Mouse (Mus musculus) left cerebral cortex, postnatal 10 days (tissue): Measurements from ENCODE around the gene Rogdi. TPM values are rescaled to one million over a fixed set of nuclear protein-coding genes. Genes with fewer than 3 reads are reported as not detected.

Experiments used
- DNase-seq, 2 experiments: peaks; one replicate each; pipeline ENCODE4 v3.0.0; 2021 to 2022; ENCODE audit warnings: low spot score in 2 of 2, mixed read lengths in 1 of 2; ENCODE audit errors: extremely low spot score in 1 of 2
- intact Hi-C: fragments of 180-260 bp; cut with DNase I; formaldehyde crosslinking; loops from one replicate; pipeline ENCODE4 v1.15.1; 2025
- total RNA-seq, 2 experiments: library from RNA; stranded (reverse); gene quantifications; 2 replicates each; pipeline ENCODE4 v1.2.3; 2021

Gene Rogdi
- total RNA-seq, 2 experiments from 2014 or later = 150 to 160 TPM

DNA sequence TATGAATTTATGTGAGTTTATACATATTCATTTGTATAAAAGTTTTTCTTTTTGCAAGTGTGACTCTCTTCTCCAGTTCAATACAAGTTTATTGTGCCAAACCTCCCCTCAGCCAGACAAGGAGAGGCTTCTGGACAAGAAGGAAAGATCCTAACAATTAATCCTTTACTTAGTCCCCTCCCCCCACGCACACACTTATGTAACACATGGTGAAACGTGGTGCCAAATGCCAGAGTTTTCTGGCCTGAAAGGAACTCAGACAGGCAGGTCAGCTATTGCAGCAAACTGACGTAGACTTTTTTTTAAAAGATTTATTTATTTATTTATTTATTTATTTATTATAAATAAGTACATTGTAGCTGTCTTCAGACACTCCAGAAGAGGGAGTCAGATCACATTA, 12.7 kb downstream of the Rogdi start:
- DNase-seq = no peak
- intact Hi-C loops = no loop called here

DNA sequence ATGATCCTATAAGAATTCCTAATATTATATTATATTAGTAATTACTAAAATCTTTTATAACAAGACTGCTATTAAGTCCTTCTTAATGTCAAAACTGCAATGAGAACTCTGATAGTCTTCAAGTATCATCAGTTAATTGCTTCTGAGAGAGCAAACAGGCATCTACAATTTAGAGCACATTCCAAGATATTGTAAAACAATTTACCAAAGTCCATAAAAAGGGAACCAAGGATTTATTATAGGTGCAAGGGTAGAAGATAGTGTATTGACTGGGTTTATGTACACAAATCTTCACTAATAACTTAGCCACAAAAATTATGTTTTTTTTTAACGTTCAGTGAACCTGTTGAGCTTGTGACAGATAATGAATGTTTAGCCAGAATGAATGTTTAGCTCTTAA, 14.4 kb downstream of the Rogdi start:
- DNase-seq = no peak
- intact Hi-C loops = no loop called here

DNA sequence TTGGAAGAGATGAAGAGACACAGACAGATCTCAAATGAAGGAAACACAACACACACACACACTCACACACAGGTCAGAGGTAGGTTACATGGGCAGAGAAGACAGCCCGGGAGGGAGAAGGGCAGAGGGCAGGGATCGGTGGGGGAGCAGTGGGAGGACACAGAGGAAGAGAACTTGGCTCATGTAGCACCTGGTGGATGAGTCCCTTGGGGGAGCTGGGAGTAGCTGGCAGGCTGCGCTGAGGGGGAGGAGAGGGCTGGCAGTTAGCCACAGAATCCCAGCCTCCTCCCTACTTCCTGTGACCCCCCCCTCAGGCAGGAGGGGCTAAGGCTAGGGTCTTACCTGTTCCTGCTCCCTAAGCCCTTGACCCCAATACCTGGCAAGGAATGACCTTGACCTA, 15.8 kb downstream of the Rogdi start, which contains the start of gene Sept12:
Gene Sept12 (minus strand): TSS at position 300 of the 400 bp plus-strand sequence.
- intact Hi-C loops = no loop called here
- no peak for DNase-seq

DNA sequence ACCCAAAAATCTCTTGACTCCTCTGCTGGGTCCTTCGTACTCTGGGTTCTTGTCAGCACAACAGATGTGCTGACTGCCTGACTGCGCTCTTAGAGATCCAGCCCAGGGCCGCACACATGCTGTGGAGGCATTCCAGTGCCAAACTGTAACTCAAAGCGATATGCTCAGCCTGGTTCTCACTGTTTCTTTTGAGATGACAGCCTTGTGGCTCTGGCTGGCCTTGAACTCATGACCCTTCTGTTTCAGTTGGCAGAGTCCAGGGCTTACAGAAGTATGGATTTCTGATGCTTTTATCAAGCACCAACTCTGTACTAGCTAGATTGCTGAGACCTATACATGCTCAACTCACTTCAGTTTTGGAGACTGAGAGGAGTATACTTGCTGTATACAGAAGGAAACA, 20.1 kb downstream of the Rogdi start:
- DNase-seq = no peak
- intact Hi-C loops = no loop called here

DNA sequence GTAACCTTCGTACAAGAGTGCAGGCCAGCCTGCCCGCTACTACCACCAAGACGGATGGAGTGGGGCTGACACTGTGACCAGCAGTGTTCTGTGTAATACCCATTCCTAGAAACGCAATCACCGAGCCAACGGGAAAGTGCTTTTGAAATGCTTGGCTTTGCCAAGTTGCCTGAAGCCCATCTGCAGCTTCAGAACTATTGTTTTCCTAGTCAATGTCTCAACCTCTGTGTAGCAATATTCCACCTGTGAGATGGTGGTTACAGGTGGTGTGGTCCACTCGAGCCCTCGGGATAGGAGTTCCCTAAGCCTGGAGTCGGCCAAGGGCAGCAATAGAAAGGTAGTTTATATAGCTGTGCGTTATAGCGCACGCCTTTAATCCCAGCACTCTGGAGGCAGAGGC, 28.6 kb downstream of the Rogdi start:
- intact Hi-C loops = no loop called here
- no peak for DNase-seq

DNA sequence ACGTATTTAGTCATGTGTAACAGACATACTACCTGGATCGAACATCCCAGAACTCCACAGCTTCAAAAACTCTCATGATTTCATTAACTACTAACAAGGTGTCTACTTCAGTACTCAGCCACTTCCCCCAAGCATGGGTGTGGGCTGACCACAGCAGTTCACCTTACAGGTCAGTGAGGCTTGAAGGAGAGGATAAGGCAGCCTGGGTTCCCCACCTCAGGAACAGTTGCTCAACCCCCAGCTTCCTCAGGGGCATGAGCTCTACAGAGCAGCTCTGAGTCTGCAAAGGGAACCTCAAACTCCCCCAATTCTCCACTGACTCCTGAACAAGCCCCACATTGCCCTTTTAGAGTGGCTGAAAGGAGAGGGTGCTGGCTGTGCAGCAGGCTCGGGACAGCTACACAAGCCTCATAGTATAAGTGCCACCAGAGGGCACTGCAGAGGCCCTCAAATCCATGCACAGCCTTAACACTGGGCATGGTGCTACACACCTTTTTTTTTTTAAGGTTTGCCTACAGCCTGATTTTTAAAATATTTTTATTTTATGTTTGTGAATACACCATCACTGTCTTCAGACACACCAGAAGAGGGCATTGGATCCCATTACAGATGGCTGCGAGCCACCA, 33.5 kb downstream of the Rogdi start:
- no peak for DNase-seq
- intact Hi-C loops = loop anchor here (5.0 kb wide), 1 partner anchor 167 kb away; the partner anchor contains the start of gene Sec14l5

DNA sequence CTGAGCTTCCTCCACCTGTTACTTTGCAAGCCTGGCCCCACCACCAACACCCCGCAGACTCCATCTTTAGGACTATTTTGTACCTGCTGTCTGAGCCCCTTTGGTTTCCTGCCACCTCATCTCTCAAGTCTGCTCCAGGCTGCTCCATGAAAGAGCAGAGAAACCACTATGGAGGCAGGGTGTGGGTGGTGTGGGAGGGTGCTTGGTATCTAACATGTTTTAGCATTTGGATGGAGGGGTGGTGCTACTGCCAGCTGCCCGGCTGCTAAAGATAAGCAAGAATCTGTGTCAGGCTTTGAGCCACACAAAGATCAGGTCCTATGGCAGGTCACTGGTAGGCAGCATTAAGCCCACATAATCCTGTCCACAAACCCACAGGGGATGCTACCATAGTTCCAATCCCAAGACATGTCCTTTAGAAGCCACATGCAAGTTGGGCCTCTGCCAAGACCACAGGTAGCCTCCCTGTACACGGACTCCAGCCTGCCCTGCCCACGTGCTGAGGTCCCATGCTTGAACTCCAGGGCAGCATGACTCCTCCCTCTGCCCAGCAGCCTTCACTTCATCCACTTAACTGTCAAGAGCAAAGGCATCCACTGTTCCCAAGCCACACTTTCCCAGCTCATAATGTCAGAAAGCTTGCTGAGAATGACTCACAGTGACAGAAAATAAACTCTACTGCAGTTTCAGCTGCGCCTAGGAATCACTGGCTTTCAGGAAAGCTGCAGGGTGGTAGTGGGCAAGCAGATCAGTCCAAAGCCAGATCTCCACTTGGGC, 34.9 kb downstream of the Rogdi start:
- DNase-seq = peak in 1 of 2 experiments; percentile 50
- intact Hi-C loops = loop anchor here (5.0 kb wide), 1 partner anchor 169 kb away; the partner anchor contains the start of gene Sec14l5

DNA sequence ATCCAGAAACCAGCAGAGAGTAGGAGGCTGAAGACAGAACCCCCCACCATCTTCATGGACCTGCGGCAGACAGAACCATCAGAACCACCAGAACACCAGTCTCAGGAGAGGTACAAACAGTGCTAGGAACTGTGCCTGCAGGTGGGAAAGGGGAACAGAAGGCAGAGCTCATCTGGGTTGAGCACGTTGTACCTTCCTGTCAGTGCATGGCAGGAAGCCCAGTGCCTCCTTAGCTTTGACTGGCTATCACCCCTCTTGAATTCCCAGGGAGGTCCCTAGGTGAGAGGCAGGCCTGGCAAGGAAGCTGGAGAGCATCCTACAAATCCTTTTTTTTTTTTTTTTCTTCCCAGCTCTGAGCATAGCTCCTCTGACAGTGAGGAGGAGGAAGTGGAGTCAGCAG, 37.2 kb downstream of the Rogdi start:
- DNase-seq = no peak
- intact Hi-C loops = loop anchor here (5.0 kb wide), 1 partner anchor 171 kb away; the partner anchor contains the start of gene Sec14l5

DNA sequence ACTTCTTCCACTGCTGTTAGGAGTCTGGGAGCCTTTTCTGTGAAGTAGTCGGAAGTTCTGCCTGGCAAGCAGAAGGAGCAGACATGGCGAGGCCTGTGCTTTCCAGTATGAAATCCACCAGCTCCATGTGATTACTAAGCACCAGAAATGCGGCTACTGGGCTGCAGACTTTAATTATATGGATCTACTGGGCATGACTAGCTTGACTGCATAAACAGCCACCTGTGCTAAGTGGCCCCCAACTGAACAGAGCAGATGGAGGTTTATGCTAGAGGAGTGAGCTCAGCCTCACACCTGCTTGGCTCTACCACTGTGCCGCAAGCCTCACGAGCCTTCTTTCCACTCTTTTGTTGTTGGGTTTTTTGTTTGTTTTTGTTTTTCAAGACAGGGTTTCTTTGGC, 38.8 kb downstream of the Rogdi start:
- DNase-seq = no peak
- intact Hi-C loops = no loop called here

DNA sequence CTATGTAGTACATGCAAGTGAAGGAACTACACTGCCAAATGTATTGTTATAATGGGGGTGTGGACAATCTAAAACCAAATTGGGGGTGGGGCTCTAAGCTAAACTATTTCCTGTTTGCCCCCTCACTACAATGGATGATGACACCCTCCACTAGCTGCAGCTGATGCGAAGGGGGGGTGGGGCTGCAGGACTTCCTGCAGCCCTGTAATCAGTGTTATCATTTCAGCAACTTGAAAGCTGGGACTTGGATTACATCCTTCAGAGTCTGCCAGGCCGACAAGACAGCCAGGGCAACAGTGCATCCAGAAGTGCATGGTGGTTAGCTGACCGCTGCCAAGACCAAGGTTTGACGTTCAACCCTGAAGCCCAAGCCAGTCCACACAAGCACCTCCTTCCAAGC, 41.7 kb downstream of the Rogdi start:
- intact Hi-C loops = no loop called here

DNA sequence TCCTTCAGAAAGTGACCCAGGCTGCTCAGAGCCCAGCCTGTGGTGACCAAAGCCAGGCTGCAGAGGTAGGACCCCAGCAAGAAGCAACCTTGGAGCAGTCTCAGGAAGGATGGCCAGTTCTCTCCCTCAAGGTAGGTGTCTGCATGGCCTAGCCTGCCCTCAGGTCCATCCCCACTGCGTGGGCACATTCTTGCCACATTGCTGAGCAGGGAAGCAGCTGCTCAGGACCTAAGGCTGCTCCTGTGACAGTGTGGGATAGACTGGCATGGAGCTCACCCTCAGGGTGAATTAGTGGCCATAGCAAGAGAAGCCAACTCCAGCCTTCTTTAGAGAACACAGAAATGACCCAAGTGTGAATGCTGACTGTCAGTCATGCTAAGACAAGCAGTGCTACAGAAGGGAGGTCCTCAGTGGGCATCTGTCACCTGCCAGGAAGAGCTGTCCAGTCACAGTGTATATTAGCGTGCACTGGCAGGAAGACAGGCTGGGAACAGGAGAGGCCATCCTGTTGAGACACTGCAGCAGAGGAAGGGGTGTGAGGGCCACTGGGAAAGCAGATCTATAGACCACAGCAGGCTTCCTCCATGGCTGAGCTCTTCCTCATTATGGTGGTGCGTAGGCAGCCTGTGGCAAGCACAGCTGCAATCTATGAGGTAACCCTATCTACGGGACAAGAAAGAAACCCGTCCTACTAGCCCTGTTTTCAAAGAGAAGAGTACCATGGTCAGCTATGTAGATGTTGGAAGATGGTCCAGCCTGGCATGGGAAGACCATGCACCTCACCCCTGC, 44.1 kb downstream of the Rogdi start:
- DNase-seq = no peak
- intact Hi-C loops = no loop called here

More for the DNA sequence above, 41.7 kb downstream of the Rogdi start:
- peak in 1 of 2 experiments; percentile 66 for DNase-seq

DNA sequence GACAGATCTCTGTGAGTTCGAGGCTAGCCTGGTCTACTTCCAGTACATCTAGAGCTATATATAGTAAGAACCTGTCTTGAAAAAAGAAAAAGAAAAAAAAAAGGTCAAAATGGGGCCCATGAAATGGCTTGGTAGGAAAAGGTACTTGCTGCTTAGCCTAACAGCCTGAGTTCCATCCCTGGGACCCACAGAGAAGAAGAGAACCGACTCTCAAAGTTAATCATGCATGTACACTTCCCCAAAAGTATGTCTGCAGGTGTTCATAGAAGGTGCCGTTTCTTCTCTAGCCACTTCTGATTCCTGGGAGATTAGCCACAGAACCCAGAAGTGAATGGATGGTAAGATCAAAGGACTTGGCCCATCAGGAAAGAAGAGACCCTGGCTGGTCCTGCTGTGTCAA, 44.9 kb downstream of the Rogdi start:
- intact Hi-C loops = no loop called here

DNA sequence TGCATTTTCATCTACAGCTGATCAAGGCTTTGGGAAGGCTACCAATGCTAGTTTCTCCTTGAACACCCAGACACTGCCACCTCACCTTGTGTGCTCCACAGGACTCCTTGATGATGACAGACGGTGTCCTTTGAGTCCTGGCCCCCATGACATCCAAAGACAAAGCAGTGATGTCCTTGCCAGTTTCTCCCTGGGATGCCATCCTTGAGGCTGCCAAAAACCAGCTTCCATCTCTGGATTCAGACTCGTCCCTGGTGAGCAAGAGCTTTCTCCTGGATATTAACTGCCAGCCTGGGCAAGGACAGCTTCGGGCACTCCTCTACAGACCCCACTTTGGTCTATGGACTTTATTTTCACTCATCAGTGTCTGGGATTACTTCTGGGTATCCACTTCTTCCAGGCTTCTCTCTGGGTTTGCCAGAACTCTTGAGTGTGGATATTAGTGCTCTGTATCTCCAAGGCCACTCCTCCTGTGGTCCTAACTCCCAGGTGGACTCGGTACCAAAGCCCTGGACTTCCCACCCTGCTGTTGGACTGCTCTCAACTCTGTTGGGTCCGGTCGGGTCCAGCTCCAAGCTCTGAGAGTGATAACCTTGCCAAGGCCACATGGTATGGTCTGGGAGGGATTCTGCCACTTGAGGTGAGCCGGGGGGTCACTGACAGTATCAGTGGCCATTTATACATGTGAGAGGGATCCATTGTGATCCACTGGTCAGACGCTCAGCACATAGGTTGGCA, 47.8 kb downstream of the Rogdi start:
- intact Hi-C loops = no loop called here
- no peak for DNase-seq

More for the DNA sequence above, 44.9 kb downstream of the Rogdi start:
- no peak for DNase-seq

DNA sequence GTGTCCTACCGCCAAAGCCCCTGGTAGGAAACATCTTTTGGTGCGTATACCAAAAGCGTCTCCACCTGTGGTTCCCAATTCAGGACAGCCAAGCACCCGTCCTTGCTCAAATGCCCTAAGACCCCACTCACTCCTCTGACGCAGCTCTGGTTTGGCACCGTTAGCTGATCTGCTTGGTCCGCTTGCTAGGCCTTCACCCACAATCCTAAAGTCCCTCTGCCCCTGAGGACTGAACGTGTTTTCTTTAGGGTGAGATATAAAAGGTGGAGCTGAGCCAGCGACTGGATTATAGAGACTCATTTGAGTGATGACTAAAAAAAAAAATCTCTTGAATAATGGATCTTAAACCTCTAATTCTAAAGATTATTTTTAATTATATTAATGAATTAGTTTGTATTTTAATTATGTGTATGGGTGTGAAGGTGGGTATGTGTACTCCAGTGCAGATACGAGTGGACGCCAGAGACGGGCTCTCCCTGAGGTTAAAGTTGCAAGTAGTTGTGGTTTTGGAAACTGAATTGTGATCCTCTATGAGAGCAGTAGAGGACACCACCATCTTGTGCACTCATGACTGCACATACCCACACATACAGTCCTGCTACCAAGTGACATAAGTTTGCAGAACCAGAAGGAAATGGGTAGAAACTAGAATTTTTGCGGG, 48.5 kb downstream of the Rogdi start:
- no peak for DNase-seq
- intact Hi-C loops = loop anchor here (5.0 kb wide), 1 partner anchor 47 kb away; the partner anchor contains the start of gene Rogdi

DNA sequence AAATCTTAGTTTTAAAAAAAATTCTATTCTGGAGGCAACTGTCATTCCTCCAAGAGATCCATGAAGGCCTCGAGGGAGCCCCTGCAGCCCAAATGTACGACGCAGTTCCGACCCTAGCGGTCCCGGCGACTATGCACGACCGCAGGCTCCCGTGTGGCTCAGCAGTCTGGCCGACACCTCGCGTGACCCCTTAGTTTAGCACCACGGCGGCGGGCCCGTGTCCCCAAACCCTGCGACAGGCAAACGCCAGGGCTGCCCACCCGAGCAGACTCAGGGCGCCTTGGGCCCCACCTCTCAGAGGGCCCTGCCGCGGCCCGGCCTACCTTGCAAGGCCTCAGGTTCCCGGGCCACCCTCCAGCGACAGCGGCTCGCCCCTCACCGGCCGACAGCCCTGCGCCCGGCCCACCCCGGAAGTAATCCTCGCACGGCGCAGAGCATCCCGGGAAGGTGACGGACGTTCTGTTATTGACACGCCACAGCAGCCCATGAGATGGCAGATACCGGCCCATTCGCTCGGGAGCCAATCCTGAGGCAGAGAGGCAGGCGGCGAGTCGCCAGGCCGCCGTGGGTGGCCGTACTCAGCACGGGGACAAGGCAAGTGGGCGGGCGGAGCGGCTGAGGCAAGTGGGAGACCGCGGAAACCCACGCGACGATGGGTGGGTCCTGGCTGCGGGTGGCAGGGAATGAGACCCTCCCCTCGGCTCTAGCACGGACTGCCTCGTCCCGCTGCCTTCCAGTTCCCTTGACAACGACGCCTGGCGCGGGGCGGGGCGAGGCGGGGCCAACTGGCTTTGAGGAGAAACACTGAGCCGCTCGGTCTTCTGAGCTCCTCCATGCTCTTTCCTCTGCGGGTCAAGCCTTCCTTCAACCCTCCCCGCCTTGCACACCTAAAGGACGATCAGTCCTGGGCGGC, 49.3 kb downstream of the Rogdi start, which contains the start of gene Anks3:
Gene Anks3 (minus strand): TSS at position 409 of the 913 bp plus-strand sequence.
- intact Hi-C loops = loop anchor here (5.0 kb wide), 1 partner anchor 48 kb away; the partner anchor contains the start of gene Rogdi
- peak; percentile 99 to 100 for DNase-seq

DNA sequence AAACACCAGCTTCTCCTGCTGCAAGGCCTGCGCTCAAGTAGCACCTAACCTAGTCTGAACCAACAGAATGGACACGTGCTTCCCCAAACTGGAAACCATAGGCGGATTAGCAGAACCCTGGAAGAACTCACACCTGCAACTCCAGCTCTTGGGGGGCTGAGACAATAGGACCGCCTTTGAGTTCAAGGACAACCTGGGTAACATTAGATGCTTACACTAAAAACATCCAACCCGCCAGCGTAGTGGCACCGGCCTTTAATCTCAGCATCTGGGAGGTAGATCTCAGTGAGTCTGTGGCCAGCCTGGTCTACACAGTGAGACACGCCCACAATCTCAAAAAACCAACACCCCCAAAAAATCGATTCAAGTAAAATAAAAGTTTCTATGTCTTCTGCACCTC, 50.0 kb downstream of the Rogdi start:
- intact Hi-C loops = loop anchor here (5.0 kb wide), 1 partner anchor 49 kb away; the partner anchor contains the start of gene Rogdi
- no peak for DNase-seq

DNA sequence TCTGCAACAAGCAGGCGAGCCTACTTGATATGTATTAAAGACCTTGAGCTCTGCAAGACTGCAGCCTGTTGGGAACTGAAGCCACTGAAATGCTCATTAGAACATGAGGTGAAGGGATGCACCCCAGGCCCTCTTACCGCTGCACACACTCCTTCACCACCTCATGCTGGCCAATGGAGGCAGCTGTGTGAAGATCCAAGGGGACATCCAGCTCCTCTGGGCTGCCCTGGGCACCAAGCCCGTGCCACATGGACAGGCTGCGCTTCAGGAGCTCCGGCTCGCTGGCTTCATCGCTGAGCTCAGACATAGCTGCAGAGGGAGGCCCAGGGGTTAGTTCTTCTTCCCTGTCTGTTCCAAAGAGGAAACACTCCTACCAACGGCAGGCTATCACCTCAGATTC, 53.1 kb downstream of the Rogdi start:
- DNase-seq = no peak
- intact Hi-C loops = loop anchor here (5.0 kb wide), 1 partner anchor 52 kb away; the partner anchor contains the start of gene Rogdi
